Mouse (Mus musculus) ES-E14 (cell line): Measurements from ENCODE around the gene Lamb3.

Source experiments
- HCFC1 ChIP-seq: IDR thresholded peaks from 2 replicates; pipeline ENCODE4 v1.6.1; 2012; ENCODE audit warnings: low read length, inconsistent platforms, borderline replicate concordance; ENCODE audit not compliant: insufficient read depth
- ZNF384 ChIP-seq: IDR thresholded peaks from 2 replicates; pipeline ENCODE4 v1.6.1; 2012; ENCODE audit warnings: low read depth, low read length, inconsistent platforms

DNA sequence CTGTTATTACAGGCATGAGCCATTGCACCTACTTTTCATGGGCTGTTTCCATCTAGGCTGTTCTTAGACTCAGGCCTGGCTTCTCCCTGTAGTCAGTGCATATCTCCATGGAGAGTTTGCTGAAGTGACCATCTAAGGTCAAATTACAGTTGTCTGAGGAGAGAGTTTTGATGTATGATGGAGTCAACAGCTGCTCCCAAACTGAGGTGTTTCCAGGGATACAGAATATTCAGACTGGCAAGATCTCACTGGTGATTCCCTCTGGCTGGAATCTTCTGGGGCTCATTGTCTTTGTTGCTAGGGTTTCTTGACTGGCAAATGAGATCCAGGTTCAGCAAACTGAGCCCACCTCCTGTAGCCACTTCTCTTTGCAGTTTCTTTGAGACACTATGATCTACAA lies 83.2 kb downstream of the Lamb3 start:
- TF ChIP-seq HCFC1: no peak
- TF ChIP-seq ZNF384: no peak
